Mouse (Mus musculus): ENCODE measurements around the gene Oas1c. TPM values are rescaled to one million over a fixed set of nuclear protein-coding genes. Genes with fewer than 3 reads are reported as not detected.

Gene Oas1c
- polyA plus RNA-seq, 1 experiment from 2014 or later, result 0.27 TPM

- Histone ChIP-seq H3K27me3 (ENCODE audit: control insufficient read depth, insufficient read depth, low read length) (no peaks in the 10 kb centered on the region), H3K4me1 (ENCODE audit: control insufficient read depth, insufficient read depth, low read length) (no peaks in the 10 kb centered on the region; the same call in 1 of the 2 replicates), H3K9ac (replicated peaks; ENCODE audit: low read length) (no peak overlapping the region), H3K9me3 (replicated peaks; ENCODE audit: control insufficient read depth, low read length) (no peaks in the 10 kb centered on the region), H3K4me2 (ENCODE audit: low read depth, low read length) (no peak overlapping the region), H3K36me3 (replicated peaks; ENCODE audit: control insufficient read depth, insufficient read depth, low read depth, low read length) (no peaks in the 10 kb centered on the region), H3K4me3 (ENCODE audit: low read depth, low read length) (no peak overlapping the region), H3K27ac (replicated peaks; ENCODE audit: low read depth, low read length) (no peak overlapping the region)
- DNase-seq (ENCODE audit: low spot score), result no peak
- no peak for ATAC-seq (replicated peaks; ENCODE audit: insufficient number of reproducible peaks, low FRiP score, low TSS enrichment, low read depth)
- 79% methylated on average over 2 of the region's 2 CpGs for WGBS
Measured at GRCm38 (mm10) chr5:120778941-120779340, 33.4 kb downstream of the Oas1c start.

- H3K27me3 ChIP-seq (ENCODE audit: control insufficient read depth, insufficient read depth, low read length), result no peaks in the 10 kb centered on the region
- H3K4me1 ChIP-seq (ENCODE audit: control insufficient read depth, insufficient read depth, low read length), result no peaks in the 10 kb centered on the region; the same call in 1 of the 2 replicates
- no peaks in the 10 kb centered on the region for H3K9me3 ChIP-seq (replicated peaks; ENCODE audit: control insufficient read depth, low read length)
- DNase-seq (ENCODE audit: low spot score), result no peak
- no peak within 1 kb of the TSS for H3K27ac ChIP-seq (replicated peaks; ENCODE audit: low read depth, low read length)
- H3K4me3 ChIP-seq (ENCODE audit: low read depth, low read length), result no peak within 1 kb of the TSS
- 79% methylated on average over 9 of the region's 9 CpGs for WGBS
- H3K4me2 ChIP-seq (ENCODE audit: low read depth, low read length), result no peak within 1 kb of the TSS
- no peak within 1 kb of the TSS for H3K9ac ChIP-seq (replicated peaks; ENCODE audit: low read length)
- ATAC-seq (replicated peaks; ENCODE audit: insufficient number of reproducible peaks, low FRiP score, low TSS enrichment, low read depth), result no peak
- no peaks in the 10 kb centered on the region for H3K36me3 ChIP-seq (replicated peaks; ENCODE audit: control insufficient read depth, insufficient read depth, low read depth, low read length)
Measured at GRCm38 (mm10) chr5:120777478-120777877, 34.8 kb downstream of the Oas1c start, which contains the start of gene Oas3. Gene Oas3 (minus strand): TSS chr5:120777661.

GRCm38 (mm10) chr5:120776801-120777200, 35.5 kb downstream of the Oas1c start:
- Histone ChIP-seq H3K9me3 (replicated peaks; ENCODE audit: control insufficient read depth, low read length) (no peaks in the 10 kb centered on the region), H3K36me3 (replicated peaks; ENCODE audit: control insufficient read depth, insufficient read depth, low read depth, low read length) (no peaks in the 10 kb centered on the region), H3K4me1 (ENCODE audit: control insufficient read depth, insufficient read depth, low read length) (no peaks in the 10 kb centered on the region; the same call in 1 of the 2 replicates), H3K27ac (replicated peaks; ENCODE audit: low read depth, low read length) (no peak overlapping the region), H3K4me3 (ENCODE audit: low read depth, low read length) (no peak overlapping the region), H3K9ac (replicated peaks; ENCODE audit: low read length) (no peak overlapping the region), H3K27me3 (ENCODE audit: control insufficient read depth, insufficient read depth, low read length) (no peaks in the 10 kb centered on the region), H3K4me2 (ENCODE audit: low read depth, low read length) (no peak overlapping the region)
- no peak for DNase-seq (ENCODE audit: low spot score)
- no peak for ATAC-seq (replicated peaks; ENCODE audit: insufficient number of reproducible peaks, low FRiP score, low TSS enrichment, low read depth)
- 82% methylated on average over 5 of the region's 5 CpGs for WGBS

GRCm38 (mm10) chr5:120775287-120775985, 36.9 kb downstream of the Oas1c start:
- DNase-seq (ENCODE audit: low spot score), result no peak
- WGBS, result 80% methylated on average over 14 of the region's 14 CpGs
- H3K9me3 ChIP-seq (replicated peaks; ENCODE audit: control insufficient read depth, low read length), result no peaks in the 10 kb centered on the region
- H3K4me1 ChIP-seq (ENCODE audit: control insufficient read depth, insufficient read depth, low read length), result no peaks in the 10 kb centered on the region; the same call in 1 of the 2 replicates
- H3K9ac ChIP-seq (replicated peaks; ENCODE audit: low read length), result no peak overlapping the region
- ATAC-seq (replicated peaks; ENCODE audit: insufficient number of reproducible peaks, low FRiP score, low TSS enrichment, low read depth), result no peak
- no peaks in the 10 kb centered on the region for H3K27me3 ChIP-seq (ENCODE audit: control insufficient read depth, insufficient read depth, low read length)
- H3K4me3 ChIP-seq (ENCODE audit: low read depth, low read length), result no peak overlapping the region
- no peaks in the 10 kb centered on the region for H3K36me3 ChIP-seq (replicated peaks; ENCODE audit: control insufficient read depth, insufficient read depth, low read depth, low read length)
- H3K27ac ChIP-seq (replicated peaks; ENCODE audit: low read depth, low read length), result no peak overlapping the region
- H3K4me2 ChIP-seq (ENCODE audit: low read depth, low read length), result no peak overlapping the region

GRCm38 (mm10) chr5:120769396-120769795, 42.9 kb downstream of the Oas1c start:
- DNase-seq (ENCODE audit: low spot score), result no peak
- Histone ChIP-seq H3K27me3 (ENCODE audit: control insufficient read depth, insufficient read depth, low read length) (no peaks in the 10 kb centered on the region), H3K4me1 (ENCODE audit: control insufficient read depth, insufficient read depth, low read length) (no peaks in the 10 kb centered on the region), H3K36me3 (replicated peaks; ENCODE audit: control insufficient read depth, insufficient read depth, low read depth, low read length) (no peaks in the 10 kb centered on the region), H3K4me3 (ENCODE audit: low read depth, low read length) (no peak overlapping the region), H3K9ac (replicated peaks; ENCODE audit: low read length) (no peak overlapping the region), H3K27ac (replicated peaks; ENCODE audit: low read depth, low read length) (no peak overlapping the region), H3K9me3 (replicated peaks; ENCODE audit: control insufficient read depth, low read length) (no peaks in the 10 kb centered on the region), H3K4me2 (ENCODE audit: low read depth, low read length) (no peak overlapping the region)
- no peak for ATAC-seq (replicated peaks; ENCODE audit: insufficient number of reproducible peaks, low FRiP score, low TSS enrichment, low read depth)
- 77% methylated on average over 3 of the region's 3 CpGs for WGBS

GRCm38 (mm10) chr5:120765010-120765409, 47.3 kb downstream of the Oas1c start:
- Histone ChIP-seq H3K9ac (replicated peaks; ENCODE audit: low read length) (no peak overlapping the region), H3K4me2 (ENCODE audit: low read depth, low read length) (no peak overlapping the region), H3K4me1 (ENCODE audit: control insufficient read depth, insufficient read depth, low read length) (no peaks in the 10 kb centered on the region), H3K9me3 (replicated peaks; ENCODE audit: control insufficient read depth, low read length) (no peaks in the 10 kb centered on the region), H3K36me3 (replicated peaks; ENCODE audit: control insufficient read depth, insufficient read depth, low read depth, low read length) (no peaks in the 10 kb centered on the region), H3K27me3 (ENCODE audit: control insufficient read depth, insufficient read depth, low read length) (no peaks in the 10 kb centered on the region), H3K4me3 (ENCODE audit: low read depth, low read length) (no peak overlapping the region), H3K27ac (replicated peaks; ENCODE audit: low read depth, low read length) (no peak overlapping the region)
- ATAC-seq (replicated peaks; ENCODE audit: insufficient number of reproducible peaks, low FRiP score, low TSS enrichment, low read depth) (no peak), DNase-seq (ENCODE audit: low spot score) (no peak)
- WGBS, result 70% methylated on average over 8 of the region's 8 CpGs

GRCm38 (mm10) chr5:120761901-120762300, 50.4 kb downstream of the Oas1c start:
- H3K9ac ChIP-seq (replicated peaks; ENCODE audit: low read length), result no peak overlapping the region
- no peaks in the 10 kb centered on the region; the same call in 1 of the 2 replicates for H3K27me3 ChIP-seq (ENCODE audit: control insufficient read depth, insufficient read depth, low read length)
- no peak overlapping the region for H3K4me3 ChIP-seq (ENCODE audit: low read depth, low read length)
- no peaks in the 10 kb centered on the region for H3K4me1 ChIP-seq (ENCODE audit: control insufficient read depth, insufficient read depth, low read length)
- no peaks in the 10 kb centered on the region for H3K36me3 ChIP-seq (replicated peaks; ENCODE audit: control insufficient read depth, insufficient read depth, low read depth, low read length)
- H3K9me3 ChIP-seq (replicated peaks; ENCODE audit: control insufficient read depth, low read length), result no peaks in the 10 kb centered on the region
- ATAC-seq (replicated peaks; ENCODE audit: insufficient number of reproducible peaks, low FRiP score, low TSS enrichment, low read depth) (no peak; the same call in 1 of the 2 replicates), DNase-seq (ENCODE audit: low spot score) (peak; percentile 27)
- H3K27ac ChIP-seq (replicated peaks; ENCODE audit: low read depth, low read length), result no peak overlapping the region
- 25% methylated on average over 6 of the region's 6 CpGs for WGBS
- no peak overlapping the region for H3K4me2 ChIP-seq (ENCODE audit: low read depth, low read length)

- H3K9ac ChIP-seq (replicated peaks; ENCODE audit: low read length), result no peak overlapping the region
- no peak overlapping the region for H3K4me2 ChIP-seq (ENCODE audit: low read depth, low read length)
- 93% methylated on average over 4 of the region's 4 CpGs for WGBS
- no peak for ATAC-seq (replicated peaks; ENCODE audit: insufficient number of reproducible peaks, low FRiP score, low TSS enrichment, low read depth)
- H3K27ac ChIP-seq (replicated peaks; ENCODE audit: low read depth, low read length), result no peak overlapping the region
- H3K36me3 ChIP-seq (replicated peaks; ENCODE audit: control insufficient read depth, insufficient read depth, low read depth, low read length), result no peaks in the 10 kb centered on the region
- H3K4me3 ChIP-seq (ENCODE audit: low read depth, low read length), result no peak overlapping the region
- H3K4me1 ChIP-seq (ENCODE audit: control insufficient read depth, insufficient read depth, low read length), result no peaks in the 10 kb centered on the region
- DNase-seq (ENCODE audit: low spot score), result no peak
- no peaks in the 10 kb centered on the region for H3K9me3 ChIP-seq (replicated peaks; ENCODE audit: control insufficient read depth, low read length)
- H3K27me3 ChIP-seq (ENCODE audit: control insufficient read depth, insufficient read depth, low read length), result no peaks in the 10 kb centered on the region
Measured at GRCm38 (mm10) chr5:120754215-120754614, 58.1 kb downstream of the Oas1c start.

Data from embryonic facial prominence, embryonic 11.5 days (tissue).